Mouse (Mus musculus) neural tube, embryonic 14.5 days (tissue): ENCODE results near the gene Mcrip2. TPM values are rescaled to one million over a fixed set of nuclear protein-coding genes. Genes with fewer than 3 reads are reported as not detected.

ENCODE experiments used
- ATAC-seq: fragments of 200-750 bp; cut with Nextera tagmentation; 2 replicates; pipeline ENCODE4 v1.8.0; 2017; ENCODE audit warnings: low read depth, mild to moderate bottlenecking, moderate TSS enrichment, moderate library complexity
- H3K27ac ChIP-seq: fragments of 300-500 bp; sonication (generic); 2 replicates; pipeline ENCODE4 v1.5.1; 2014; ENCODE audit warnings: low read depth, mild to moderate bottlenecking, control low read depth, low read length, moderate library complexity, mixed read lengths
- H3K27me3 ChIP-seq: fragments of 300-500 bp; sonication (generic); 2 replicates; pipeline ENCODE4 v1.6.1; 2014; ENCODE audit warnings: low read length; ENCODE audit not compliant: control insufficient read depth, insufficient read depth
- H3K36me3 ChIP-seq: fragments of 300-500 bp; sonication (generic); 2 replicates; pipeline ENCODE4 v1.6.1; 2014; ENCODE audit warnings: low read length, mixed read lengths; ENCODE audit not compliant: control insufficient read depth, insufficient read depth
- H3K4me1 ChIP-seq: fragments of 300-500 bp; sonication (generic); 2 replicates; pipeline ENCODE4 v1.6.1; 2014; ENCODE audit warnings: low read length; ENCODE audit not compliant: control insufficient read depth, insufficient read depth
- H3K4me2 ChIP-seq: fragments of 300-500 bp; sonication (generic); 2 replicates; pipeline ENCODE4 v1.6.1; 2014; ENCODE audit warnings: mild to moderate bottlenecking, low read depth, low read length, control low read depth
- H3K4me3 ChIP-seq: fragments of 300-500 bp; sonication (generic); 2 replicates; pipeline ENCODE4 v1.5.1; 2014; ENCODE audit warnings: low read depth, low read length, control low read depth, mixed read lengths
- H3K9ac ChIP-seq: fragments of 300-500 bp; sonication (generic); replicated peaks from 2 replicates; pipeline ENCODE4 v1.6.1; 2014; ENCODE audit warnings: low read depth, mild to moderate bottlenecking, control low read depth, low read length, mixed read lengths
- H3K9me3 ChIP-seq: fragments of 300-500 bp; sonication (generic); 2 replicates; pipeline ENCODE4 v1.6.1; 2016; ENCODE audit warnings: low read length; ENCODE audit not compliant: control insufficient read depth
- WGBS: fragments of 180-500 bp; shearing (Covaris S2); extraction: QIAGEN DNeasy Blood & Tissue Kit; methylation state at CpG from one replicate; pipeline ENCODE4 v1.1.7; 2014; 5-methylcytosine and 5-hydroxymethylcytosine counted together
- polyA plus RNA-seq: library from polyadenylated mRNA; unstranded; fragments of >200 nt; fragmentation: Nextera tagmentation; extraction: Ambion mirVana; gene quantifications from 2 replicates; pipeline ENCODE4 v1.2.1, GENCODE M21; 2014

Mcrip2 gene
- polyA plus RNA-seq, 1 experiment from 2014 or later, result 22.4 TPM

- Histone ChIP-seq H3K4me2 (no peak overlapping the region), H3K27ac (no peak overlapping the region), H3K4me1 (no peaks in the 10 kb centered on the region), H3K9ac (no peak overlapping the region), H3K4me3 (no peak overlapping the region), H3K27me3 (no peaks in the 10 kb centered on the region), H3K36me3 (no peaks in the 10 kb centered on the region), H3K9me3 (no peaks in the 10 kb centered on the region)
- WGBS, result 88% methylated on average over 3 of the region's 3 CpGs
- ATAC-seq, result no peak
Measured at GRCm38 (mm10) chr17:25903061-25903460, 34.5 kb upstream of the Mcrip2 start.

GRCm38 (mm10) chr17:25900193-25900592, 31.6 kb upstream of the Mcrip2 start:
- 92% methylated on average over 1 of the region's 1 CpGs for WGBS
- Histone ChIP-seq H3K9ac (no peak overlapping the region), H3K4me1 (no peaks in the 10 kb centered on the region), H3K4me2 (no peak overlapping the region), H3K9me3 (no peaks in the 10 kb centered on the region), H3K4me3 (no peak overlapping the region), H3K36me3 (no peaks in the 10 kb centered on the region), H3K27ac (no peak overlapping the region), H3K27me3 (no peaks in the 10 kb centered on the region)
- no peak for ATAC-seq

GRCm38 (mm10) chr17:25895891-25896290, 27.3 kb upstream of the Mcrip2 start:
- H3K27me3 ChIP-seq, result no peaks in the 10 kb centered on the region
- H3K4me2 ChIP-seq, result no peak overlapping the region
- no peak overlapping the region for H3K4me3 ChIP-seq
- no peak for ATAC-seq
- no peaks in the 10 kb centered on the region for H3K36me3 ChIP-seq
- H3K4me1 ChIP-seq, result no peaks in the 10 kb centered on the region
- no peak overlapping the region for H3K9ac ChIP-seq
- WGBS, result 70% methylated on average over 12 of the region's 12 CpGs
- H3K27ac ChIP-seq, result no peak overlapping the region
- no peaks in the 10 kb centered on the region for H3K9me3 ChIP-seq

GRCm38 (mm10) chr17:25895415-25895814, 26.9 kb upstream of the Mcrip2 start:
- ATAC-seq, result no peak
- H3K27ac ChIP-seq, result no peak overlapping the region
- H3K4me3 ChIP-seq, result no peak overlapping the region
- no peaks in the 10 kb centered on the region for H3K27me3 ChIP-seq
- H3K9ac ChIP-seq, result no peak overlapping the region
- H3K9me3 ChIP-seq, result no peaks in the 10 kb centered on the region
- H3K4me2 ChIP-seq, result no peak overlapping the region
- 51% methylated on average over 2 of the region's 2 CpGs for WGBS
- H3K4me1 ChIP-seq, result no peaks in the 10 kb centered on the region
- no peaks in the 10 kb centered on the region for H3K36me3 ChIP-seq

- ATAC-seq, result peak; percentile 87
- H3K9ac ChIP-seq, result no peak overlapping the region
- no peaks in the 10 kb centered on the region for H3K27me3 ChIP-seq
- H3K4me1 ChIP-seq, result no peaks in the 10 kb centered on the region
- H3K9me3 ChIP-seq, result no peaks in the 10 kb centered on the region
- whole genome bisulfite sequencing, result 30% methylated on average over 2 of the region's 2 CpGs
- no peak overlapping the region for H3K4me2 ChIP-seq
- peaks cover 3% of the 10 kb centered on the region; the same call in 1 of the 2 replicates for H3K36me3 ChIP-seq
- no peak overlapping the region for H3K4me3 ChIP-seq
- peak overlapping the region; percentile 30; the same call in 1 of the 2 replicates for H3K27ac ChIP-seq
Measured at GRCm38 (mm10) chr17:25893975-25894617, 25.5 kb upstream of the Mcrip2 start.

GRCm38 (mm10) chr17:25888837-25889236, 20.3 kb upstream of the Mcrip2 start:
- H3K9ac ChIP-seq, result no peak overlapping the region
- ATAC-seq, result no peak
- H3K27me3 ChIP-seq, result no peaks in the 10 kb centered on the region
- peaks cover 20% of the 10 kb centered on the region; the same call in 1 of the 2 replicates for H3K36me3 ChIP-seq
- WGBS, result 95% methylated on average over 3 of the region's 3 CpGs
- H3K4me1 ChIP-seq, result no peaks in the 10 kb centered on the region
- no peak overlapping the region for H3K27ac ChIP-seq
- H3K4me3 ChIP-seq, result no peak overlapping the region
- no peak overlapping the region for H3K4me2 ChIP-seq
- no peaks in the 10 kb centered on the region for H3K9me3 ChIP-seq

GRCm38 (mm10) chr17:25887467-25887866, 18.9 kb upstream of the Mcrip2 start:
- ATAC-seq, result no peak
- 91% methylated on average over 10 of the region's 10 CpGs for WGBS
- H3K36me3 ChIP-seq, result peaks cover 25% of the 10 kb centered on the region; the same call in 1 of the 2 replicates

GRCm38 (mm10) chr17:25886806-25887205, 18.2 kb upstream of the Mcrip2 start:
- Histone ChIP-seq H3K4me1 (no peaks in the 10 kb centered on the region), H3K4me3 (no peak overlapping the region), H3K27me3 (no peaks in the 10 kb centered on the region), H3K27ac (no peak overlapping the region), H3K36me3 (peaks cover 25% of the 10 kb centered on the region; the same call in 1 of the 2 replicates), H3K4me2 (no peak overlapping the region), H3K9me3 (no peaks in the 10 kb centered on the region), H3K9ac (no peak overlapping the region)
- ATAC-seq, result no peak

More at GRCm38 (mm10) chr17:25887467-25887866, 18.9 kb upstream of the Mcrip2 start:
- no peak overlapping the region for H3K4me2 ChIP-seq
- H3K4me1 ChIP-seq, result no peaks in the 10 kb centered on the region
- no peaks in the 10 kb centered on the region for H3K27me3 ChIP-seq
- H3K27ac ChIP-seq, result no peak overlapping the region
- no peaks in the 10 kb centered on the region for H3K9me3 ChIP-seq
- no peak overlapping the region for H3K9ac ChIP-seq
- H3K4me3 ChIP-seq, result no peak overlapping the region

GRCm38 (mm10) chr17:25885636-25886035, 17.1 kb upstream of the Mcrip2 start:
- H3K4me1 ChIP-seq, result peaks cover 3% of the 10 kb centered on the region; the same call in 1 of the 2 replicates
- 55% methylated on average over 4 of the region's 4 CpGs for WGBS
- no peaks in the 10 kb centered on the region for H3K9me3 ChIP-seq
- no peak overlapping the region for H3K27ac ChIP-seq
- peaks cover 25% of the 10 kb centered on the region; the same call in 1 of the 2 replicates for H3K36me3 ChIP-seq
- no peak overlapping the region for H3K9ac ChIP-seq
- no peaks in the 10 kb centered on the region for H3K27me3 ChIP-seq
- no peak overlapping the region for H3K4me2 ChIP-seq
- no peak overlapping the region for H3K4me3 ChIP-seq
- no peak; the same call in 1 of the 2 replicates for ATAC-seq
